Mouse (Mus musculus) ES-Bruce4 (cell line): ENCODE measurements around the gene Myo15.

ENCODE experiments used
- CTCF ChIP-seq: IDR thresholded peaks from one replicate; pipeline ENCODE4 v1.8.1; 2011; ENCODE audit warnings: low read depth, low read length
- EP300 ChIP-seq: IDR thresholded peaks from 2 replicates; pipeline ENCODE4 v1.6.1; 2011; ENCODE audit warnings: low read depth, low read length; ENCODE audit not compliant: insufficient read depth
- POLR2A ChIP-seq: IDR thresholded peaks from one replicate; pipeline ENCODE4 v1.8.1; 2011; ENCODE audit warnings: low read length; ENCODE audit not compliant: insufficient read depth

DNA sequence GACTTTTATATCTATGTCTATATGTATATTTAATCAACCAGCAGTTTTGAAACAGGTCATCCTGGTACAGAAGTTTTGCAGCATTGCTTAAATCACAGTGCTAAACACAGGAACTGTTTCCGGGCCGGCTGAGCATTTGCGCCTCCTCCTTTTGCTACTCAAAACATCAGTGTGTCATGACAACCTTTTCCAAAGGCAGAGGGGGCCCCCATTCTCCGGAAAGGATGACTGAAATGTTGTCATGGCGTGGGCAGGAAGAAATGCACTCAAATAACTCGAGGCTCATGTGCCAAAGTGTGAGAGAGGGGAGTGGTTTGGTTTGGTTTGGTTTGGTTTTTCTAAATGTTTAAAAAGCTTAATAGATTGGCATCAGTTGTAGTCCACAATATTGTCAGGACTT, 26.2 kb upstream of the Myo15 start:
- no peak for TF ChIP-seq CTCF
- no peak for TF ChIP-seq POLR2A
- no peak for TF ChIP-seq EP300
